Mouse (Mus musculus) kidney, adult 18-20 months (tissue): ENCODE data around the gene Hsf2bp.

ENCODE experiments used
- DNase-seq: peaks from one replicate; pipeline ENCODE4 v3.0.0; 2021

The Hsf2bp gene

GRCm38 (mm10) chr17:31979888-31980287, 56.3 kb downstream of the Hsf2bp start:
- no peak for DNase-seq

DNA sequence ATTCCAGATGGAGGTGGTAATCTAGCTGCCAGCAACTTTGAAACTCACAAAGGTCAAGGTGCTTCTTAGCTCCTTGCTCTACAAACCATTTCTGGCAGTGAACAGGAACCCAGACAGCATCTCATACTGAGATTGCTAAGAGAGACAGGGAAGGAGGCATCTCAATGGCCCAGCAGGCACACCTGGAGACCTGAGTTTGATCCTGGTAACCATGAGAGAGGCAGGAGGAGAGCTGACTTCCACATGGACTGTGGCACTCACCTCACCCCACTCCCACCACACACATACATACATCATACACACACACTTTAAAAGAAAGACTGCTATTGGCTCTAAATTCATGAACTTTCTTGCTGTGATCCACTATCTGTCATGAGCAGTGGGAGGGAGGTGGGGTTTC, 59.0 kb downstream of the Hsf2bp start:
- DNase-seq: no peak

GRCm38 (mm10) chr17:31976501-31976900, 59.6 kb downstream of the Hsf2bp start:
- DNase-seq: no peak

DNA sequence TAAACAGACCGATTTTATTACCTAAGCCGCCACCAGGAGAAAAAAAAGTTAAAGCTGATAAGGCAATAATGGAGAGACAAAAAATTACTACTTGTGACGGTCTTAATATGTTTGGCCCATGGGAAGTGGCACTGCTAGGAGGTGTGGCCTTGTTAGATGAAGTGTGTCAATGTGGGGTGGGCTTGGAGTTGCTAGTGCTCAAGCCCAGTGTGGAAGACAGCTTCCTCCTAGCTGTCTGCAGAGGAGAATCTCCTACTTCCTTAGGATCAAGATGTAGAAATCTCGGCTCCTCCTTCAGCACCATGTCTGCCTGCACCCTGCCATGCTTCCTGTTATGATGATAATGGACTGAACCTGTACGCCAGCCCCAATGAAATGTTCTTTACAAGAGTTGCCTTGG, 61.5 kb downstream of the Hsf2bp start:
- DNase-seq: no peak

- DNase-seq: no peak
Measured at GRCm38 (mm10) chr17:31973664-31974230, 62.4 kb downstream of the Hsf2bp start.

DNA sequence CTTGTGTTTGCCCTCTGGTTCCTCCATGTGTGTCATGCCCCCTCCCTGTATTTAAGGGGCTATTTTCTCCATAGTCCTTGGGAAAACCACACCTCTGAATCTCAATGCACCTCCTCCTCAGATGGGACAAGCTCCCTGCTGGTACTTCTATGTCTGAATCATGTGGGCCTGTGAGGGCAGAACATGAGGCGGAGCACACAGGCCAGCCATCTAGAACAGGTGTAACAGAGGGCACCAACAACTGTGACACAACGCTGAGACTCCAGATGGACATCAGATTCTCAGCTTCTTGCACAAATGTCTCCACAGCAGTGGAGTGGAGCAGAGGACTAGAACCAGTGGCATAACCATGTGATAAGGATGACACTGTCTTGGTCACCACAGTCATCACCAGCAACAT, 65.3 kb downstream of the Hsf2bp start:
- no peak for DNase-seq

DNA sequence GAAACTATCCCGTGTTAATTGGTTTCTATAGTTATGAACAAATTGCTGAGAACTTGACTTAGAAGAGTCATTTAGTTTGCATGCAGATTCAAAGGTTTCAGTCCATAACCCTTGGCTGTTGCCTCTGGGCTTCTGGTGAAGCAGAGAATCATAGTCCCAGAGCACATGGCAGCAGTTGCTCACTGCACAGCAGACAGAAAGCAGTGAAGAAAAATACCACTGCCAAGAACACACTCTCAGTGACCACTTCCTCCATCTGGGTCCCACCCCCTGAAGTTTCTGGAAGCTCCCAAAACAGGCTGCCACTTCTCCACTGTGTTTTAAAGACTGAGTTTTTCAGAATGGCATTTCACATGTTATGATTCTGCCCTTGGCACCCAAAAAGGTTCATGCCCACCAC, 67.3 kb downstream of the Hsf2bp start:
- no peak for DNase-seq

DNA sequence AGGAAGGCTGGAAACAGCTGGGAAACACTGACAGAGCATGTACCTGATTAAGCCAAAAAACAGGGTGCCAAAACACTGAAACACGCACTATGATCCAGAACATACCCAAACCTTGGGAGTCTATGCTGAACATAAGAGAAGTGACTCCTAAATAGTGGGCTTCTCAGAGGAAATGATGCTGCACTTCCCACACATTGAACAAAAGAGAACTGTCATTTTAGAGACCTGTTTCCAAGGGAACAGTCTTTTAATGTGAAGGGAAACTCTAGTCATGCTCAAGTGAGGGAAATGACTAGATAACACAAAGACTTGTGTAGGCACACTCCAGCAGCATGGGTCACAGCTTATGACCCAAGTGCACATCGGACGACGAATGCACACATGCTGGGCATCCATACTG, 68.8 kb downstream of the Hsf2bp start:
- no peak for DNase-seq

GRCm38 (mm10) chr17:31966566-31966965, 69.6 kb downstream of the Hsf2bp start:
- DNase-seq: no peak

DNA sequence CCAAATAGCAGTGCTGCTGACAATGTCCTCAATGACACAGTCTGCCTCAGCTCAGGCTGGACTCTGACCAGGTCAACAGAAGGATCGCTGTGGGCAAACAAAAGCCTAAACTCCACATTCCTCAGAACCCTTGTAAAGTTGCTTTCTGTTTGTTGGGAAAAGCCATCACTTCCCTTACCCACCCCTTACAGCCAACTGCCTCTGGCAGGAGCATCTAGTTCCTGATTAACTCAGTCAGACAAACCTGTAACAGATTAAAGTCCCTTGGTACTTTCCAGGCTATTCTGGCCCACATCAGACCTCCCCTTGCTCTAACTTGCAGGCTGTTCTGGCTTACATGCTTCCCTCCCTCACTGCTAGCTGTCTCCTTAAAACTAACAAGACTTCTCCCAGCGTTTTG, 70.5 kb downstream of the Hsf2bp start:
- DNase-seq: peak; percentile 76

DNA sequence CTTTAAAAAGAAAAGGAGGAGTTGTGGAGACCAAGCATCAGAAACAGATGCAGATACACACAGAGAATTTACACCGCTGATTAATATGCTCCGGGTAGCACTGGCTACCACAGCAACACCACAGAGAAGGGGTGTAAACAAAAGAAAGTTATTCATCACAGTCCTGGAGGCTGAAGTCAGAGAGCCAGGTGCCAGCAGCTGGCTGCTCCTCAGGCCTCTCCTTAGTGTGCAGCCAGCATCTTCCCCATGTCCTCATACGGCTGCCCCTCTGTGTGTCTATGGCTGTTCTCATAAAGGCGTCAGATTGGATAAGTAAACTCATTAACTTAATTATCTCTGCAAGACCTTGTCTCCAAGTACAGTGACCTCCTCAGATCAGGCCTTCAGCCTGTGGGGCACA, 73.2 kb downstream of the Hsf2bp start:
- no peak for DNase-seq

GRCm38 (mm10) chr17:31962281-31962680, 73.9 kb downstream of the Hsf2bp start:
- no peak for DNase-seq

DNA sequence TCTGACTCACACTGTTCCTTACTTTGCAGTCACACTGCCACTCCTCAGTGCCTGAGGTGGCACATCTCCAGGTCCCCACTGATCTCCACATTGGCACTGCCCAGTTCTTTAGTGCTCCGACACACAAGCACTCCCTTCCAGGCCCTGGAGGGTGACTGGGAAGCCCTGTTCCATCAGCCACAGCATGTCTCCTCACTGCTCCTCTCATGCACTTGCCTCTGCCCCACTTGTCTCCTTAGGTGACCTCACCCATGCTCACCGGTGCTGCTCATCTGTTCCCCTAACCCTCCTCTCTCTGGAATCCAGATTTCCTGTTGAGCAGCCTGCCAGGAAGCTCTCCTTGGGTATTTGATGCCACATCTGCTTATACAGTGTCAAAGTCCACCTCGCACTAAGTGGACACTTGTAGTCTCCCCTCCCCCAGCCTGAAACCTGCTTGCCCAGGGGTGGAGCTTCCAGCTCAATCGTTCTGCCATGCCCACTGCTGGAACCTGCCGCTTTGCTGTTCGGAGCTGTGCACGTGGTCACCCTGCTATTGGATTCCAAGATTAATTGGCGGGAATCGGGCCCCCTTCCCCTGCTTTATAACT, 81.5 kb downstream of the Hsf2bp start:
- peak; percentile 65 for DNase-seq

DNA sequence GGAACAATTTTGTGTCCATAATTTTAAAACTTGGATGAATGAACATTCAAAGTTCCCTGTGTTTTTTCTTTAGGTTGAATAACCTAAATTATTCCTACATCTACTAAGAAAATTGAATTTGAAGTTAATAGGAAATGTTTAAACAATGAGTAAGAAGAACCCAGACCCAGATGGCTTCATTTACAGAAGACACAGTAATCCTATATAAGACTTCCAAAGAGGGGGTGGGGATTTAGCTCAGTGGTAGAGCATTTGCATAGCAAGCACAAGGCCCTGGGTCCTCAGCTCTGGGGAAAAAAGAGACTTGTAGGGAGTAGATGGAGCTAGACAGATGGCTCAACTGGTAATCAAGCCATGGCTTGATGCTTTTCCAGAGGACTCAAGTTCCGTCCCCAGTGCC, 87.1 kb downstream of the Hsf2bp start:
- no peak for DNase-seq

DNA sequence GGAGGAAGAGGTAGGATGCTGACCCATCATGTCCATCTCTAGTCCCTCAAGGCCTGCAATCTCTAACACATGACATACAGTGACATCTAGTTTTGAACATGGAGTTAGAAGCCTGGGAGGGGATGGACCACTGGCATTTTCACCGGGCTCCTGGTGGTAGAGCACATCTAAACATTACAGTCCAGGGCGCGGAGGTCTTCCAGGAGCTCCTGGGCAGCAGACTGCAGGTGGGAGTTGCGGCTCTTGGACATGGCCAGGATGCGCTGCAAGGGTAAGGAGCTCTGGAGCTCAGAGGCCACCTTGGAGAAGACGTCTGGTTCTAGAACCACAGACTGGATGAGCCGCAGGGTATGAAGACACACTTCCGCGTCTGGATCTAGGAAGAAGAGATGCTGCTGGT, 89.7 kb downstream of the Hsf2bp start:
- no peak for DNase-seq

DNA sequence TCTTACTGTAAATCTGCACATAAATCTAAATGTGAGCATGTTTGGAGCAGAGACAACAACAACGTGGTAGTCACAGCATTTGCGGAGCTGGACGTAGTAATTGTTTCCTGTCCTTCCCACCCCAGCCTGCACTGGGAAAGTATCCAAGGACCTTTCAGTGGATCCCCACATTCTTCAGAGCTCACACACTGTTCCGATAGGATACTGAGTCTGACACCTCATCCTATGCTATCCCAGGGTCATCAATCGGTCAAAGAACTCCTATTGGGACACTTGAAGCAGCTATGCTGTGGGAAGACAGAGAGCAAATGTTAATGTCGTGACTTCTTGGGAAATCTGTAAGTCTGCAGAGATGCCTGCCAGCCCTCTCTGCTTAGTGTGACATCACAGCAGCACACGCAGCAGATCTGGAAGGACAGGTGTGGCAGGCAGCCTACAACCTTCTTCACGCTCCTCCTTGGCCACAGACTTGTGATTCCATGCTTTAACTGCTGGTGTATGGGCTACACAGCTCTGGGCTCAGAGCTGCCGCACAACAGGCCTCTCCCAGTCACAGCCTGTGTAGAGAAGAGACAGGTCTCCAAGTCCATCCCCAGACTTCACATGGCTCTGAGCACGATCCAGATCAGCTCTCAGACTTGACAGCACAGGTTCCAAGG, 92.1 kb downstream of the Hsf2bp start:
- peak; percentile 13 for DNase-seq

- DNase-seq: no peak
Measured at GRCm38 (mm10) chr17:31941616-31942015, 94.5 kb downstream of the Hsf2bp start.

GRCm38 (mm10) chr17:31940607-31941006, 95.5 kb downstream of the Hsf2bp start:
- DNase-seq: peak; percentile 43

- DNase-seq: peak; percentile 80
Measured at GRCm38 (mm10) chr17:31939292-31940060, 96.7 kb downstream of the Hsf2bp start.

- peak; percentile 78 for DNase-seq
Measured at GRCm38 (mm10) chr17:31938539-31939260, 97.4 kb downstream of the Hsf2bp start.

DNA sequence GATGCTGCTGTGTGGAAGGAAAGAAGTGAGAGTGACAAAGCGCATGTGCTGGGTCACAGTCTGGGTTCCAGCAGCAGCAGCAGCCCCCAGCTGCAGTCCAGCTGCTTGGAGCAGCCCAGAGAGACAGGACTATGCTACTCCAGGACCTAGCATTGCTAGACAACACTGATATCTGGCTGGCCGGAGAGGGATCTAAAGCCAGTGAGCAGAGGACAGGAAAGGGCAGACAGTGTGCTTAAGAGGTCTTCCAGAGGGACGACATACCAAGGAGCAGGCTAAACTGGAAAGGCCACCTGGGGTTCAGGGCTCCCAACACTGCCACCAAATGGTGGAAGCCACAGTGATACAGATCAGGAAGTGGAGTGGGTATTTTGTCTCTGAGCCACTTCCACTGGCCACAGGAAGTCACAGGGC, 99.0 kb downstream of the Hsf2bp start:
- DNase-seq: peak; percentile 73

DNA sequence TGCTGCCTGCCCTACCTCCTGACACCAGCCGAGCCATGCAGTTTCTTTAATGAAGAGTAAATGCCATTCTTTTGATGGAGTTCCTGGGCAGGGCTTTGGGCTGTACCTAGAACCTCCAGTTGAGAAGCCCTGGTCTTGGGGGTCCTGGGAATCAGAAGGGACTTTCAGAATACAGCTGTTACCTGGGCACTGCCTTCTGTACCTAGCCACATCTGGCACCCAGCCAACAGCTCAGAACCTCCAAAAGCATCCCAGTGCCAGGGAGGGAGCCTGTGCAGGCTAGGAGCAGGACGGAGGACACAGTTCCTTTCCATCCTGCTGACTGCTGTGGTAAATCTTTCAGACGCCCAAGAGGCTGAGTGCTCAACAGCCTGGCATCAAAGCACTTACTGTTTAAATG, 100.3 kb downstream of the Hsf2bp start:
- DNase-seq: peak; percentile 34
